Mouse (Mus musculus) lung, embryonic 14.5 days (tissue): Measurements from ENCODE around the gene Mindy4. TPM values are rescaled to one million over a fixed set of nuclear protein-coding genes. Genes with fewer than 3 reads are reported as not detected.

Experiments used
- ATAC-seq: fragments of 200-750 bp; cut with Nextera tagmentation; 2 replicates; pipeline ENCODE4 v1.8.0; 2017; ENCODE audit warnings: mild to moderate bottlenecking, moderate TSS enrichment, moderate library complexity; ENCODE audit not compliant: insufficient read depth
- DNase-seq: peaks from one replicate; pipeline ENCODE4 v3.0.0-alpha.2; 2015
- H3K27ac ChIP-seq: fragments of 300-500 bp; sonication (generic); 2 replicates; pipeline ENCODE4 v1.5.1; 2014; ENCODE audit warnings: low read depth, mild to moderate bottlenecking, moderate library complexity
- H3K27me3 ChIP-seq: fragments of 300-500 bp; sonication (generic); 2 replicates; pipeline ENCODE4 v1.6.1; 2014; ENCODE audit warnings: low read length, control low read depth; ENCODE audit not compliant: insufficient read depth
- H3K36me3 ChIP-seq: fragments of 300-500 bp; sonication (generic); 2 replicates; pipeline ENCODE4 v1.6.1; 2014; ENCODE audit warnings: control low read depth; ENCODE audit not compliant: insufficient read depth
- H3K4me1 ChIP-seq: fragments of 300-500 bp; sonication (generic); 2 replicates; pipeline ENCODE4 v1.6.1; 2014; ENCODE audit warnings: antibody characterized with exemption, control low read depth; ENCODE audit not compliant: insufficient read depth
- H3K4me2 ChIP-seq: fragments of 300-500 bp; sonication (generic); 2 replicates; pipeline ENCODE4 v1.6.1; 2014; ENCODE audit warnings: mild to moderate bottlenecking
- H3K4me3 ChIP-seq: fragments of 300-500 bp; sonication (generic); 2 replicates; pipeline ENCODE4 v1.5.1; 2014; ENCODE audit warnings: low read depth, low read length
- H3K9ac ChIP-seq: fragments of 300-500 bp; sonication (generic); 2 replicates; pipeline ENCODE4 v1.6.1; 2014
- H3K9me3 ChIP-seq: fragments of 300-500 bp; sonication (generic); 2 replicates; pipeline ENCODE4 v1.6.1; 2016; ENCODE audit warnings: low read depth, low read length, control low read depth
- CTCF ChIP-seq: IDR thresholded peaks from 2 replicates; pipeline ENCODE4 v1.5.1; 2016; ENCODE audit warnings: antibody characterized with exemption, low read depth
- WGBS: fragments of 180-500 bp; shearing (Covaris S2); extraction: QIAGEN DNeasy Blood & Tissue Kit; methylation state at CpG from one replicate; pipeline ENCODE4 v1.1.7; 2014; 5-methylcytosine and 5-hydroxymethylcytosine counted together
- polyA plus RNA-seq: library from polyadenylated mRNA; unstranded; fragments of >200 nt; fragmentation: Nextera tagmentation; extraction: Ambion mirVana; gene quantifications from 2 replicates; pipeline ENCODE4 v1.2.1, GENCODE M21; 2014

Mindy4 gene
- polyA plus RNA-seq, 1 experiment from 2014 or later: 18.8 TPM

GRCm38 (mm10) chr6:55344291-55345016 is 141.3 kb downstream of the Mindy4 start:
- no peak overlapping the region for H3K9ac ChIP-seq
- no peaks in the 10 kb centered on the region for H3K36me3 ChIP-seq
- peaks cover 24% of the 10 kb centered on the region for H3K4me1 ChIP-seq
- no peak for TF ChIP-seq CTCF
- 66% methylated on average over 9 of the region's 9 CpGs for WGBS
- ATAC-seq: no peak
- no peak overlapping the region for H3K4me2 ChIP-seq
- no peak overlapping the region for H3K27ac ChIP-seq
- no peaks in the 10 kb centered on the region for H3K27me3 ChIP-seq
- no peak for DNase-seq
- no peaks in the 10 kb centered on the region for H3K9me3 ChIP-seq
- no peak overlapping the region for H3K4me3 ChIP-seq

GRCm38 (mm10) chr6:55345264-55345663 is 142.1 kb downstream of the Mindy4 start:
- Histone ChIP-seq H3K4me2 (no peak overlapping the region), H3K27me3 (no peaks in the 10 kb centered on the region), H3K9ac (no peak overlapping the region), H3K4me3 (no peak overlapping the region), H3K27ac (no peak overlapping the region), H3K9me3 (no peaks in the 10 kb centered on the region), H3K4me1 (peaks cover 23% of the 10 kb centered on the region), H3K36me3 (no peaks in the 10 kb centered on the region)
- ATAC-seq (no peak), DNase-seq (no peak)
- WGBS: 86% methylated on average over 10 of the region's 10 CpGs
- no peak for TF ChIP-seq CTCF

- no peak for TF ChIP-seq CTCF
- Histone ChIP-seq H3K36me3 (no peaks in the 10 kb centered on the region), H3K27ac (no peak overlapping the region), H3K27me3 (no peaks in the 10 kb centered on the region), H3K9me3 (no peaks in the 10 kb centered on the region), H3K4me3 (no peak overlapping the region), H3K4me1 (peaks cover 11% of the 10 kb centered on the region), H3K4me2 (no peak overlapping the region), H3K9ac (no peak overlapping the region)
- 77% methylated on average over 7 of the region's 7 CpGs for WGBS
- DNase-seq (no peak), ATAC-seq (no peak)
Observed at GRCm38 (mm10) chr6:55346491-55346890, 143.3 kb downstream of the Mindy4 start.

- Histone ChIP-seq H3K9ac (no peak overlapping the region), H3K4me2 (no peak overlapping the region), H3K4me3 (no peak overlapping the region), H3K9me3 (no peaks in the 10 kb centered on the region), H3K36me3 (no peaks in the 10 kb centered on the region), H3K4me1 (peaks cover 1% of the 10 kb centered on the region; the same call in 1 of the 2 replicates), H3K27me3 (no peaks in the 10 kb centered on the region), H3K27ac (no peak overlapping the region)
- no peak for DNase-seq
- ATAC-seq: no peak
- no peak for TF ChIP-seq CTCF
- 84% methylated on average over 5 of the region's 5 CpGs for WGBS
Observed at GRCm38 (mm10) chr6:55347711-55348571, 144.8 kb downstream of the Mindy4 start.

- ATAC-seq: no peak
- Histone ChIP-seq H3K4me1 (no peaks in the 10 kb centered on the region), H3K4me2 (no peak overlapping the region), H3K9me3 (no peaks in the 10 kb centered on the region), H3K36me3 (no peaks in the 10 kb centered on the region), H3K27ac (no peak overlapping the region), H3K27me3 (no peaks in the 10 kb centered on the region), H3K4me3 (no peak overlapping the region), H3K9ac (no peak overlapping the region)
- no peak for DNase-seq
- 74% methylated on average over 4 of the region's 4 CpGs for WGBS
- no peak for TF ChIP-seq CTCF
Observed at GRCm38 (mm10) chr6:55349231-55349630, 146.0 kb downstream of the Mindy4 start.

DNA sequence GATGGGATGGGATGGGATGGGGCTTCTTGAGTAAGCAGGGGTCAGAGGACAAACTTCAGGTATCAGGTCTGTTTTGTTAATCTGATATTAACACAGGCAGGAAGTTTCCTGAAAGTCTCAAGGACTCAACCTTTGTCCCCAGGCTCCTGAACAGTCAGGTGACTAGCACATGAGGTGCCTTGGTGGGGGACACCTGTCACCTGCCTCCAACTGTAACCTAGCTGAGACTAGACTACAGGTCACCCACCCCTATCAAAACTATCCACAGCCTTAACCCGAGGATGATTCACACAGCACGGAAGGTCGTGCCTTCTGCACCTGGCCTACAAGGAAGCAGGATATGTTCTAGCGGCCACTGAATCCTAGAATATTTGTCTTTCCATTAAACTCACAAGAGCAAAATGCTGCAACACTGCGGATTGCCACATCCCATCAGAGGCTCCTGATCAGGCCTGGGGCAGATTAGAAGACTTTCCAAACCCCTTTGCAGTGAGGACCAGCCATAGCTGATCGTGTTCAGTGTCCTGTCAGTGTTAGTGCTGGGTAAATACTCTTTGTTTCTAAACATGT is 147.3 kb downstream of the Mindy4 start:
- Histone ChIP-seq H3K4me1 (peaks cover under 1% of the 10 kb centered on the region; the same call in 1 of the 2 replicates), H3K4me3 (no peak overlapping the region), H3K27ac (no peak overlapping the region), H3K9ac (no peak overlapping the region), H3K9me3 (no peaks in the 10 kb centered on the region), H3K4me2 (no peak overlapping the region), H3K27me3 (no peaks in the 10 kb centered on the region), H3K36me3 (no peaks in the 10 kb centered on the region)
- TF ChIP-seq CTCF: no peak
- DNase-seq (no peak), ATAC-seq (no peak)
- WGBS: 89% methylated on average over 6 of the region's 6 CpGs

DNA sequence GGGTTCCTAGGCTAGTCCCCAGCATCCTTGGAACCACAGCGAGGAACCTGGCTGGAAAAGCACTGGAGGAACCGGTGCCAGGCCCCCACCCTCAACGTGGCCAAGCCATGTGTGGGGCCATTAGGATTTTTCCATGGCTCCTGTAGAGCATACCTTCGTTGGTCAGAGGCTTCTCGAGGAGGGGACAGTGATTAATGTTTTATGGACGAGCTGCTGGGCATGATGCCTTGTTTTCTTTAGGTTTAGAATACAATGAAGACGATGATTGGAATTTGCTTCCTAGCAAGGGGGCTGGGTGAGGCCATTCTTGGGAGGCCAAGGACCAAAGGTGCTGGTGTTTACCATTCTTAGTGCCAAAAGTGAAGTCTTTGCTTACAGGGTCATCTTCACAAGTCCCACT is 148.5 kb downstream of the Mindy4 start:
- H3K4me2 ChIP-seq: no peak overlapping the region
- DNase-seq: no peak
- no peak overlapping the region for H3K4me3 ChIP-seq
- H3K27ac ChIP-seq: no peak overlapping the region
- peaks cover 11% of the 10 kb centered on the region; the same call in 1 of the 2 replicates for H3K4me1 ChIP-seq
- 50% methylated on average over 7 of the region's 7 CpGs for WGBS
- no peak for ATAC-seq
- no peaks in the 10 kb centered on the region for H3K36me3 ChIP-seq
- no peak for TF ChIP-seq CTCF
- H3K9ac ChIP-seq: no peak overlapping the region
- H3K9me3 ChIP-seq: no peaks in the 10 kb centered on the region
- no peaks in the 10 kb centered on the region for H3K27me3 ChIP-seq
